Mouse (Mus musculus): ENCODE results near the gene Zfp280d.
"Not testable (repeated sequence)": the region's sequence is repeated elsewhere in the genome, so short reads cannot be mapped to it uniquely, and the experiment has no call there.

Gene Zfp280d

DNA sequence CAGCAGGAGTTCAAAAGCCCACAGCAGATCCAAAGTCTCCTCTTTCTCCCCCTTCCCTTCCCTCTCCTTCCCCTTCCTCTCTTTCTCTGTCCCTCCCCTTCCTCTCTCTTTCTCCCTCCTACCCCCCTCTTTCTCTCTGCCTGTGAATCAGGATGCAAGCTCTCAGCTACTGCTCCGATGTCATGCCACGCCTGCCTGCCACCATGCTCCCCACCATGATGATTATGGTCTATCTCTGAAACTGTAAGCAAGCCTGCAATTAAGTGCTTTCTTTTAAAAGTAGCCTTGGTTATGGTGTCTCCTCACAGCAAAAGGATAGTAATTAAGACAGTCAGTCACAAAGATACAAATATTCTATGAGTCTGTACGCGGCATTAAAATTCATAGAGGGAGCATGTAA is 100.3 kb downstream of the Zfp280d start:
- DNase-seq = no peak

DNA sequence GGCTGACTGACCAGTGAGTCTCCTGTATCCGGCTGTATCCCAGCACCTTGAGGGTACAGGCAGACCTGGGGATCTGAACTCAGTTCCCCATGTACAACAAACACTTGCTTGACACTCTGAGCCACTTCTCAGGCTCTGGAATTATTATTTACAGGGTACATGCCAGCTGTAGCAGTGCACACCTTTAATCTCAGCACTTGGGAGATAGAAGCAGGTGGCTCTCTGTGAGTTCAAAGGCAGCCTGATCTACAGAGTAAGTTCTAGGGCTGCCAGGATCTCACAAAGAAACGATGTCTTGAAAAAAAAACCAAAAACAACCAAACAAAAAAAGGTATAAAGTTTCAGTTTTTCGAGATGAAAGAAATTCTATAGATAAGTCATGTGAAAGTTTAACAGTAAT is 101.0 kb downstream of the Zfp280d start:
- no peak for DNase-seq

DNA sequence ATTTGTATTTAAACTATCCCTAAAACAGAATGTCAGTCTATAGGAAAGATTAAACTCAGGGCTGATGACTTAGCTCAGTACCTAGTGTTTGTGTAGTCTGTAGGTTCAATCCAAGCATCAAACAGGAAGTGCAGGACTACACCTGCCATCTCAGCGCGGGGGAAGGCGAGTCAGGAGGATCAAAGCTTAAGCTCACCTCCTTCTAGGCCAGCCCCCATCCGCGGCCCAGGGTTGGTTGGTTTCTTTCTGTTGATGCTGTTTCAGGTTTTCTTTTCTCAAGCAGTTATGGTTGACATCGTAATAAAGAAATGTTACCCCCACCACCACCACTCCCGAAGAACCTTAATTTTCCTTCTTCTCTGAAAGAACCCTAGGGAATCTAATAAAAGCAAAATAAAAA is 111.1 kb downstream of the Zfp280d start:
- DNase-seq = no peak

DNA sequence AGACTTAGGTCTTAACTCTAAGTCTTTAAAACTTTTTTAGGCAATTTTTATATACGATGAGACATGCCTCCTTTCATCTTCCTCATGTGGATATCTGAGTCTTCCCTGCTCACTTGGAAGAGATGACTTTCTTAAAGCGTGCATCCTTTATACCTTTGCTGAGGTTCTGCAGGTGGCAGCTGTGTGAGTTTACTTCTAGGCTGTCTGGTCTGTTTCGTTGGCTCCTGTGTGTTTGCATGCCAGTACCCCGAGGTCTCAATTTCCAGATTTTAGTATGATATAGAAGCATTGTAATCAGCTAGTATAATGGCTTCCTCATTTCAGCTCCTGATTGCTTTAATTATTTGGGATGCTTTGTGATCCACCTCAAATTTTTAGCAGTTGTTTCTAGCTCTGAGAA is 114.3 kb downstream of the Zfp280d start:
- DNase-seq = no peak

DNA sequence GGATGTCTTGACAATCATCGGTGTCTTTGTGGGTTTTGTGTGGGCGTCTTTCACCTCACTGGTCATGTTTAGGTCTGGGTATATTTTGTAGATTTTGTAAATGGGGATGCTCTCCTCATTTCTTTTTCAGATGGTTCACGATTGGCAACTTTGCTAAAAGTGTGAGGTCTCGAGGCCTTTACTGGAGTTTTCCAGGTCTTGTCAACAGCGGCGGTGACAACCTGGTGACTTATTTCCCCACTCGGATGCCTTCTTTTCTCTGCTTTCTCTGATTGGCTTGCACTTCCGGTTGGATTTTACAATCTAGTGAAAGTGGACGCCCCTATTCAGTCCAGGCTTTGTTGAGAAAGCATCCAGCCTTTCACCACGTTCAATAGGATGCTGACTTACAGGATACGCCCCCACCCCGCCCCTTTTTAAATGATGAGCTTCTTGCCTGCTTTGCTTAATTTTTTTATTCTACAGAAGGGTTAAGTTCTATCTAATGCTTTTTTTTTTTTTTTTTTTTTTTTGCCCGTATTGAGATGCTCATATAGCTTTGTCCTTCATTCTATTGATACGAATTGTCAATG is 114.9 kb downstream of the Zfp280d start:
- DNase-seq = no peak

DNA sequence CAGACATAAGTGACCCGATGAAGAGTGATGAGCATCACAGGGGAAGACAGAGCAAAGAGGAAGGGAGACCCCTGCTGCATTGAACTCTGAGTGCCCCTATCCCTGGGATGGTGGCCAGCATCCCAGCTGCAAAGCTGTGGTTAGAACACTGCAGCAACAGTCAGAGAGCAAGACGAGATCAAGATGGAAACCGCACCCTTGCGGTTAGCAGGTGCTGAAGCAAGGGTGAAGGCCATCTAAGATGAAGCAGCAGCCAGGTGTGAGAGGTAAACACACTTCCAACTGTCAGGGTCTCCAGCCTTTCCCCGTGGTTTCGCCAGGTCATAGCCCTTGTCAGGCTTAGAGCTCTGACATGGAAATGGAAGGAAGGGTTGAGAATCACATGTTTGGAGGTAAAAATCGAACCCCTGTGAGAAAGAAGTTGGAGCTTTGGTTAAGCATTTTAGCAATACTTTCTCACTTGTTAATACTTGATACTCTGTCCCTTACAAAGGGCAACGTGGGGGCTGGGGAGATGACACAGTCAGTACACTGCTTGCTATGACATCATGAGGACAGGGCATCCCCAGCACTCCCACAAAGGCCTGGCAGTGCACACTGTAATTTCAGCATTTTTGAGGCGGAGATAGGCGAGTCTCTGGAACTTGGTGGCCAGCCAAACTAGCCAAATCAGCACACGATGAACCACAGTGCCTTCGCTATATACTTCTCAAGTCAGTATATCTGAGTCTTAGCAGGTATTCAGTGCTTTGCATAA is 115.8 kb downstream of the Zfp280d start:
- DNase-seq = no peak

DNA sequence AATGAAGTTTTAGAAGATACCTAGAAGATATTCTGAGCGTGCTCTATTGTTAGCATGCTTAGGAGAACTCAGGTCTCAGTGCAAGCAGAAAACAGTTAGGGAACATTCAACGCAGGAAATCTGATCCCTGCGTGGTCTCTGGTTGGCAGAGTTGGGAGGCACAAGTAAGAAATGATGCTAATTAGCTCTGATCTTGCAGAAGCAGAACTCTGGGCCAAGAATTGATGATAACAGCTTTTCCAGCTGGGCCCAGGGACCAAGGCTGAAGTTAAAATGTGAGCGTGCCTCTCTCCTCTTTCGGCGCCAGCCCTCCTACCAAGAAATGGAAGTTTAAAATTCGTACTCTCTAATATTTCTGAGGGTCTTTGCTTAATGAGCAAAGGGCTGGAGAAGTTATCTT is 118.0 kb downstream of the Zfp280d start:
- DNase-seq = no peak

DNA sequence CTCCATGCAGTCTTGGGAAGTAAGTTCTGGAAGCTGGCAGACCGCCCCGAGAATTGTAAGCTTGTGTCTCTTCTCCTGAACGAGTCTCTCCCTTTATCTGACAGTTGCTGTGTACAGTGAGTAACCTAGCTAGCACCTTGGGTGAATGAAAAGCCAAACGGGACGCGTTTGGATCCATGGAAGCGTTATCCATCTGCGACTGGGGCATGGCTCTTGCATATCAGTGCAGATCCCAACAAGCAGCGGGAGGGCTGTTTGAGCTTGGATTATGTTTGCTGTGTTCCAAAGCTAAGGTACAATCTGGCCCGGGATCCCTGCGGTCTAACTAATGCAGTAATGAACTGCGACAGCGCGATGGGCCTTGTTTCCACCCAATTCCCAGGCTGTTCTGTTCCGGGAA is 118.6 kb downstream of the Zfp280d start:
- peak; percentile 49 to 64 for DNase-seq

DNA sequence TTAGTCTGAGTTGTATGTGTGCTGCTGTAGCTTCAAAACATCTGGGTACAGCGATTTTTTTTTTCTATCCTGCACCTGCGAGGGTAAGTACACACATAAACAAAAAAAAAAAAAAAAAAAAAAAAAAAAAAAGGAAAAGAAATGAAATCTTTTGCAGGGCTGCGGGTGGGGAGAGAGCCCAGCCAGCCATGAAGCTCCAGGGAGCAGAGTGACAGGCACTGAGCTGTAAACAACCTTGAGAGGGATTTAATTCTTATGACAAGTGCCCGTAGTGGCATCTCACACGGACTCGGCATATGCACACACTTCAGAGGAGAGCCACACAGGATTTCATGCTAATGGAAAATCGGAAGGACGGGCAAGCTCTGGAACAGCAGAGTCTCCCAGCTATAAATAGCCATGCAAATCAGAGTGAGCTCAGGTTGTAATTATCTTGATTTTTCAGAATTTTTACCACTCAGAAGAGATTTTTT is 119.2 kb downstream of the Zfp280d start:
- no peak for DNase-seq

DNA sequence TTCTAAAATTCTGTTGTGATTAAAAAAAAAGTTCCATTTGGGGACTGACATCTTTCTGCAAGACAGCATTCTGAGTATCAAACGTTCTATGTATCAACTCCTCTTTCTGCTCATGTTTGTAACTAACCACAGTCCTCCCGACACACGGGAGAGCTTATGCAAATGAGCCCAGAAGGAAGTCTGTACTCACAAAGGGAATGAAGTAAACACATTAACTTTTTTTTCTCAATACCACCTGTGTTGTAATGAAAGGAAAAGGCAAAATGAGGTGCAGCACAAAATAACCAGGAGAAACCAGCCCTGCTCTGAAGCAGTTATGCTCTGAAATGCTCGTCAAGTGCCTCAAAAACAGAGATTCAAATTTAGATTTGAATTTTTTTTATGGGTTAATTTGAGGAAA is 125.5 kb downstream of the Zfp280d start:
- DNase-seq = no peak

DNA sequence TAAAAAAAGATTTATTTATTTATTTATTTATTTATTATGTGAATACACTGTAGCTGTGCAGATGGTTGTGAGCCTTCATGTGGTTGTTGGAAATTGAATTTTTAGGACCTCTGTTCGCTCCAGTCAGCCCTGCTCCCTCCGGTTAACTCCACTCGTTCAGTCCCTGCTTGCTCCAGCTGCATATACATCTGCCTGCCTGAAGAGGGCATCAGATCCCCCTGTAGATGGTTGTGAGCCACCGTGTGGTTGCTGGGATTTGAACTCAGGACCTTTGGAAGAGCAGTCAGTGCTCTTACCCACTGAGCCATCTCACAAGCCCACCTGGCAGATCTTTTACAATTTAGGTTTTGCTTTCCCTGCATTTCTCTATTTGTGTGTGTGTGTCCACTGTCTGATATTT is 127.1 kb downstream of the Zfp280d start:
- not testable (repeated sequence) for DNase-seq

DNA sequence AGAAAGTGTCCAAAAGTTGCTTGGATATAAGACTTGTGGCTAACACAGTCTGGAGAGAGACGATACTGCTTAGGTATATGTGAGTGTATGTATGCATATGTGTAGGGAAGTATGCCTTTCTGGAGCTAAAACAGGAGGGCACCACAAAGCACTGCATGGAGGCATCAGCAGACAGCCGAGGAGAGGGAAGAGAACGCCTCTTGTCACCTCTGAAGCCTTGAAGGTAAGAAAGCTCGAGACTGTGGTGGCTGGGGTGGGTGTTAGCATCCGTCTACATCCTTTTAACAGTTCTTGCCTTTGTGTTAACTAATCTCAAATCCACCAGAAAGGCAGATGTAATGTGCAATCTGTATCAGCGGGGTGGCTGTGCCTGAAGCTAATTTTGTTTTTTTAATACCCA is 128.8 kb downstream of the Zfp280d start:
- DNase-seq = no peak

DNA sequence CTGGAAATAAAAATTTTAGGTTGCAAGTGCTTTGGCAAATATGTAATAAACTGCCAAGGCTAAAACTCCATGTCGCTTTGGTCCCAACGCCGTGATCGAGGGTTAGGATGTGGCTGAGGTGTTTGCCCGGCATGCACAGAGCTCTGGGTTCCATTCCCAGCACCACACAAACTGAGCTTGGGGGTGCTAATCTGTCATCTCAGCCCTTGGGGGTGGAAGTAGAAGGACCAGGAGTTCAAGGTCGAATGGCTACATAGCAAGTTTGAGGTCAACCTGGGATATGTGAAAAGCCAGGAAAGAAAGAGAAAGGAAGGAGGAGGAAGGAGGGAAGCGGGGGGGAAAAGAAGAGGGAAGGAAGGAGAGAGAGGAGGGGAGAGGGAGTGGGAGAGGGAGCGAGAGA is 129.8 kb downstream of the Zfp280d start:
- DNase-seq = no peak

DNA sequence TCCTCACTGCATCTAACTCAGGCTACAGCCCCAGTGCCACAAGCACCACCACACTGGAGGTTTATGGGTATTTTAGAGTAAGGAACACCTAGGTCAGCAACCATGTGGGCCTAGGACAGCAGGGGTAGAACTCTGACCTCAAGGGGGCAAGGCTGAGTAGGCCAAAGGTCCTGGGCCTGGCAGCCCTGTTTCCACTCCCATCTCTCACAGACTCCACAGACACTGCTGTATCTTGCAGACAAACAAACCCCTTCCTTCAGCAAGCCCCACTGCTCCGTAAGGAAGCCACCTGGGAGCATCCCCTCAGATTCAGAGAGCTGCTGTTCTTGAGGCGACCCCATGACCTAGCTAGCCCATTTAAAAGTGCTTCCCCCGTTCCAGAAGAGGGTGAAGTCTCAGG is 130.3 kb downstream of the Zfp280d start:
- no peak for DNase-seq

DNA sequence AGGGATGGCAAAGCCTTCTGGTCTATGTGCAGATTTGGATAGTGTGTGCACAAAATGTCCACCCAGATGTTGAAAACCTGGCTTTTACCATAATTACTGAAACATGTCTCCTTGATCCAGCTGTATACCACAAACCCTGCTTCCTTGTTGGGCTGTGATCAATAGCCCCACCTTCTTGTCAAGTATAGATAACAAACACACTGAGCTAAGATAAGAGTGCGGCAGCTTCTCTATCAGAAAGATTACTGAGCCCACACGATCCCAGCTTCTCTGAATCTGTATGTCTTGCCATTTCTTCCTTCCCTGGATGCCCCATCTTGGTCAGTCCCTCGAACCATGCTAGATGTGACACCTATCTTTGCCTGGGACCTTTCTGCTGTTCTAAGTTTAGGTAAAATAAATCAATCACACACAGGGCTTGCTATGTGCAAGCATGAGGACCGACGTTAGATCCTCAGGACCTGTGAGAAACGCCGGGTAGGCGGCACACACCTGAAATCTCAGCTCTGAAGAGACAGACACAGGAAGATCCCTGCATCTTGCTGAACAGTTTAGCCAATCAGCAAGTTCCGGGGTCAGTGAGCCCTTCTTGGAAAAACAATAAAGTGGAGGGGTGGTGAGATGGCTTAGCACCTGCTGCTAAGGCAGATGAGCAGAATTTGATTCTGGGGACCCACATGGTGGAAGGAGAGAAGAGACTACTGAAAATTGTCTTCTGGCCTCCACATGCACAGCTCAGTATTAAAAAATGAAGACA is 131.4 kb downstream of the Zfp280d start:
- DNase-seq = no peak

DNA sequence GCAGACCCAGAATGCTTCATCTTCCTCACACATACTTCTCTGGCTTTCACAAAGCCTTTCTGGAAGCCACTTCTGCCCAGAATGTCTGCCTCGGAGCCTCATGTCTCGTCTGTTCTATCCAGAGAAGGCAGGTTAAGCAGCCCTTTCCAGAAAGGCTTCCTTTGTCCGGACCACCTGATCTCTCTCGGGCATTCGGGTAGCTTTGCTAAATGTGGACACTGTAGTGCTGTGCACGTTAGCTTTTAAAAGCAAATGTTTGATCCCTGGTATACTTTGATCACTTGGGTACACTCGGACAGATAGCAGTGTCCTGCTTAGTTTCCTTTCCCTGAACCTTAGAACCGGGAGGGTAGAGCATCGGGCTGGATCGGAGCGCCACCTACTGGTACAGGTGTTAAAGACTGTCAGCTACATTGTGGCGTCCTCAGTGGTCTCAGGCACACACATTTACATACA is 133.5 kb downstream of the Zfp280d start:
- DNase-seq = peak; percentile 79 to 84

DNA sequence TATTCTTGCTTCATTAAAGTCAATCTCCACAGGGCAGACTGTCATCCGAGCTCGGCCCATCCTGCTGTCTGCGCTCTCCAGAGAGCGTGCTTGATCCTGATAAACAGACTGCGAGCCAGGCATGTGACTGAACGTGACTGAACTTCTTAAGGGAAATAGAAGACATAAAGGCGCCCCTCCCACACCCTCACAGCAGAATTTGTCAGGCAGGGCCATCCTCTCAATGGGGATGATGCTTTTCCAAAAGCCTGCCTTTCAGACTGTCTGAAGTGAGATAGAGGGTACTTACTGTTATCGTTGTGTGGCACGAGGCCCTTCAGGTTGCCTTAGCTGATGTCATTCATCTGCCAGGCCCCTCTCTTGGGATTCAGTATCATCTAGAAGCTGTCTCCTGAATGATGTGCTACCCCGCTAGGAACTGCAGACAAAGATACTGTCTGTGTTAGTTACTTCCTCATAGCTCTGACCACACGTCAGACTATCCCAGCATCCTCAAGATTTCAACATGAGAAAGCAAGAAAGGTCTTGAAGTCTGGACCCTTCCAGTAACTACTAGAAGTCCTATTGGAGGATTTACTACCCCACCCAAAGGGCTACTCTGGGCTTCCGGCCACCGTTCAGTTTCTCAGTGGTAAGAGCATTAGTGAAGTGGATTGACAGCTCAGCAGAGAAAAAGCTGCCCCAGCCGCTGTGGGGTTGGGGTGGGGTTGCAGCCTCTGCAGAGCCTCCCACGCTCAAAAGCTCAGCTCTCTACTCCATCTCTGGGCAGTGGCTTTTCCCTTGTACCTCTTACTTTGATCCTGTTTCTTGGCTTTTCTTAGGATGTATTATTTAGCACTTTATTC is 134.9 kb downstream of the Zfp280d start:
- no peak for DNase-seq

DNA sequence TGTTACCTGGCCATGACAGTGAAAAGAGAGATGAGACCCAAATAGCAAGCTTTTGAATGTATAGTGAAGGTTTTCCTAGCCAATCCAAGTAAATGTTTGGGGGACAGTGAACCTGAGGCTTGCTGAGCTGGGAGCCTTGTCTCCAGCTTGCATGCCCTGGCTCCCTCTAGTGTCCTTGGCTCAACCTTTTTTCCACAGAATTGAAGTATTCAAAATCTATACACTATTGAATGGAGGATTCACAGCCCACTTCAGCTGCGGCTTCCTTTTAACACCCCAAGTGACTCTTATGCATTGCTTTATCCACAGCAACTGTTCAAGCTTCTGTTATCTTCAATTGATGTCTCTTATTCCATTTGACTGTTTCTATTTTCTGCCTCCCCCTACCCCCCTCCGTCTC is 137.1 kb downstream of the Zfp280d start:
- DNase-seq = no peak
